10 mouse cellular contexts compared by ENCODE assay signal in the genomic region with DNA sequence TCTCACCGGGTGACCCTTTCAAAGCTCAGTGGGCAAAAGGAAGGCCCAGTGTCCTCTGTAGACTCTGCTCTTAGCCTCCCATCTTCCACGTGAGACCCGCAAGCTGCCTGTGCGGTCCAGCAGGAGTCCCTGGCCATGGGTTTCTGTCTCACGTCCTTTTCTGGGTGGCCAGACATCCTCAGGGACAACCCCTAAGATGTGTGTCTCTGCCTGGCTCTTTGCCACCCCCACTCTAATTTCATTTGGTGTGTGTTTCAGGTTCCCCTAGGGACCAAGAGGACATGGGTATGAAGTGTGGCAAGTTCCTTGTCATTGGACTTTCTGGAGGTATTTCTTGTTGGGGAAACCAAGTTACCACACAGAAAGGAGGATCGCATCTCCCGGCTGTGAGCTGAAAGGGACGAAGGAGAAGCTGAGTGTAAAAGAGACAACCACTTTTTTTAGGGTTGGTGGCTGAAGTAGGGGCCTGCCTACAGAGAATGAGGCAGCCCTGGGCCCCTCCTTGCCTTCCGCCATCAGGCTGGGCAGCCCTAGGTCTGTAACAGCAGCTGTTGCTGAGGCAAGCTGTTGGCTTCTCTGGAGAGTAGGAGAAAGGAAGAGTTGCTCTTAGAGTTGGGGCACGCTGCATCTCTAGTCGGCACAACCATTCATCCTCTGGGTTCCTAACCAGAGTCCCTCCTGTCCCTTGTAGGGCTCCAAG. TPM values are rescaled to one million over a fixed set of nuclear protein-coding genes. Genes with fewer than 3 reads are reported as not detected.
DNase-seq lines count a peak whose midpoint lies in the region; ATAC-seq and TF ChIP-seq lines count a peak whose summit lies in the region.
"Had no signal": no experiment of that assay in that cellular context is flagged by ENCODE, and none has a peak within 500 bp of the region (broad histone marks: within the 10 kb centered on the region; RNA-seq: fewer than 3 reads in every experiment).

No protein-coding gene starts in this region.

- H3K9me3 ChIP-seq in lung, embryonic 15.5 days = no peaks in the 10 kb centered on the region
- no peaks in the 10 kb centered on the region for H3K9me3 ChIP-seq in forebrain, embryonic 16.5 days (ENCODE audit: control insufficient read depth, low read length)

- H3K36me3 ChIP-seq in lung, embryonic 15.5 days = no peaks in the 10 kb centered on the region
- H3K36me3 ChIP-seq in forebrain, embryonic 16.5 days (ENCODE audit: control insufficient read depth, insufficient read depth) = no peaks in the 10 kb centered on the region
- no peaks in the 10 kb centered on the region for H3K36me3 ChIP-seq in small intestine, adult 2 months (ENCODE audit: control insufficient read depth, insufficient read depth, low read length)

- H3K27ac ChIP-seq in lung, embryonic 15.5 days = peak overlapping the region; percentile 81
- no peak overlapping the region for H3K27ac ChIP-seq in forebrain, embryonic 16.5 days (ENCODE audit: low read length)
- peak overlapping the region; percentile 24 for H3K27ac ChIP-seq in small intestine, adult 2 months (ENCODE audit: insufficient read depth, low read depth, low read length)

- peaks cover 55% of the 10 kb centered on the region for H3K4me1 ChIP-seq in lung, embryonic 15.5 days
- H3K4me1 ChIP-seq in forebrain, embryonic 16.5 days (replicated peaks; ENCODE audit: control insufficient read depth, insufficient read depth, low read length) = peaks cover 22% of the 10 kb centered on the region
- peaks cover 9% of the 10 kb centered on the region for H3K4me1 ChIP-seq in small intestine, adult 2 months (ENCODE audit: control insufficient read depth, insufficient read depth, insufficient read length, low read length)

- WGBS in lung, embryonic 15.5 days = 66% methylated on average over 11 of the region's 11 CpGs
- WGBS in forebrain, embryonic 16.5 days = 82% methylated on average over 11 of the region's 11 CpGs
- WGBS in small intestine, adult 2 months = 86% methylated on average over 11 of the region's 11 CpGs

- no peak overlapping the region for H3K9ac ChIP-seq in lung, embryonic 15.5 days
- no peak overlapping the region for H3K9ac ChIP-seq in forebrain, embryonic 16.5 days (replicated peaks; ENCODE audit: low read depth, low read length)

- no peak; the same call in 1 of the 2 replicates for ATAC-seq in lung, embryonic 15.5 days (ENCODE audit: borderline replicate concordance, extremely low read depth, low FRiP score, low TSS enrichment)
- ATAC-seq in forebrain, embryonic 16.5 days = peak; percentile 47; the same call in 1 of the 2 replicates

- H3K4me3 ChIP-seq in lung, embryonic 15.5 days = no peak overlapping the region
- H3K4me3 ChIP-seq in forebrain, embryonic 16.5 days (replicated peaks; ENCODE audit: low read length) = no peak overlapping the region
- H3K4me3 ChIP-seq in small intestine, adult 2 months (ENCODE audit: low read depth, low read length) = no peak overlapping the region

- DNase-seq in gastrocnemius, postnatal 25 days = peak; percentile 75
- DNase-seq in gastrocnemius, adult 8-10 months (ENCODE audit: low spot score in 2 of 2) = no peak
- DNase-seq in lung, postnatal 4 days = no peak
- DNase-seq in adrenal gland, postnatal 10 days = no peak
- DNase-seq in Muller cell, postnatal 12 days (ENCODE audit: inconsistent ontology term) = no peak
- DNase-seq: cerebellum, adult 11-12 months; thymus, adult 2 months had no signal

- TF ChIP-seq POLR2A in small intestine, adult 2 months (IDR thresholded peaks at IDR 0.05; ENCODE audit: low read depth, low read length) = no peak

- no peaks in the 10 kb centered on the region for H3K27me3 ChIP-seq in lung, embryonic 15.5 days
- no peaks in the 10 kb centered on the region for H3K27me3 ChIP-seq in forebrain, embryonic 16.5 days (replicated peaks; ENCODE audit: control insufficient read depth, insufficient read depth, low read length)
- H3K27me3 ChIP-seq in small intestine, adult 2 months (ENCODE audit: control insufficient read depth, insufficient read depth, low read length) = no peaks in the 10 kb centered on the region

- no peak overlapping the region for H3K4me2 ChIP-seq in lung, embryonic 15.5 days
- no peak overlapping the region for H3K4me2 ChIP-seq in forebrain, embryonic 16.5 days (ENCODE audit: low read length)

- TF ChIP-seq CTCF in small intestine, adult 2 months (IDR thresholded peaks at IDR 0.05; ENCODE audit: extremely low read depth, insufficient read length, insufficient replicate concordance, low read depth, low read length) = no peak

RNA-seq across cellular contexts. Expression of gene Pgf, which starts 16.5 kb away (rescaled TPM):
- total RNA-seq in gastrocnemius, postnatal 25 days (2021) = 1 to 10 TPM; 1.3 to 1.8 TPM
- 1 to 10 TPM in 3 of 4 experiments, under 1 TPM in 1; 0.70 to 2.1 (median 1.5) TPM for total RNA-seq in gastrocnemius, adult 8-10 months (2022)
- polyA plus RNA-seq in lung, embryonic 15.5 days (2015; fragmentation: Nextera tagmentation; extraction: Ambion mirVana) = 10.8 and 12.7 TPM in 2 replicates
- 5.5 and 7.2 TPM in 2 replicates for polyA plus RNA-seq in forebrain, embryonic 16.5 days (2015; fragmentation: Nextera tagmentation; extraction: Ambion mirVana)
- polyA plus RNA-seq in small intestine, adult 2 months (2012; rRNA removed) = 0.48 and 0.90 TPM in 2 replicates
- 1 to 10 TPM; 1.8 TPM for total RNA-seq in adrenal gland, postnatal 10 days (2021)

RNA-seq across cellular contexts. Expression of gene Eif2b2, which starts 25.2 kb away (rescaled TPM):
- total RNA-seq in gastrocnemius, postnatal 25 days (2021) = 10 to 100 TPM; 47.1 to 54.2 TPM
- total RNA-seq in gastrocnemius, adult 8-10 months (2022) = 10 to 100 TPM; 50.2 to 68.0 (median 60.0) TPM
- 88.2 and 94.9 TPM in 2 replicates for polyA plus RNA-seq in lung, embryonic 15.5 days (2015; fragmentation: Nextera tagmentation; extraction: Ambion mirVana)
- 76.9 and 86.3 TPM in 2 replicates for polyA plus RNA-seq in forebrain, embryonic 16.5 days (2015; fragmentation: Nextera tagmentation; extraction: Ambion mirVana)
- polyA plus RNA-seq in small intestine, adult 2 months (2012; rRNA removed) = 58.8 and 103 TPM in 2 replicates
- total RNA-seq in adrenal gland, postnatal 10 days (2021) = 10 to 100 TPM; 59.5 to 62.7 TPM

RNA-seq across cellular contexts. Expression of gene Rps6kl1, which starts 43.0 kb away (rescaled TPM):
- total RNA-seq in gastrocnemius, postnatal 25 days (2021) = 1 to 10 TPM in 1 of 2 experiments, under 1 TPM in 1; 0.95 to 1.1 TPM
- under 1 TPM; 0.31 to 0.46 (median 0.32) TPM for total RNA-seq in gastrocnemius, adult 8-10 months (2022)
- 1.1 and 1.4 TPM in 2 replicates for polyA plus RNA-seq in lung, embryonic 15.5 days (2015; fragmentation: Nextera tagmentation; extraction: Ambion mirVana)
- polyA plus RNA-seq in forebrain, embryonic 16.5 days (2015; fragmentation: Nextera tagmentation; extraction: Ambion mirVana) = 23.7 and 30.8 TPM in 2 replicates
- polyA plus RNA-seq in small intestine, adult 2 months (2012; rRNA removed) = 0.25 and 0.68 TPM in 2 replicates
- total RNA-seq in adrenal gland, postnatal 10 days (2021) = 1 to 10 TPM; 1.1 to 2.3 TPM
